Mouse (Mus musculus) c-Kit-negative CD71-positive TER-119-positive erythroid progenitor cells, embryonic 14.5 days (primary cell): Measurements from ENCODE around the gene Eif5.
"Not testable (repeated sequence)": the region's sequence is repeated elsewhere in the genome, so short reads cannot be mapped to it uniquely, and the experiment has no call there.

Experiments used
- DNase-seq: peaks from one replicate; pipeline ENCODE4 v3.0.0-alpha.2; 2013; ENCODE audit warnings: low read depth, low spot score

Eif5 gene

DNA sequence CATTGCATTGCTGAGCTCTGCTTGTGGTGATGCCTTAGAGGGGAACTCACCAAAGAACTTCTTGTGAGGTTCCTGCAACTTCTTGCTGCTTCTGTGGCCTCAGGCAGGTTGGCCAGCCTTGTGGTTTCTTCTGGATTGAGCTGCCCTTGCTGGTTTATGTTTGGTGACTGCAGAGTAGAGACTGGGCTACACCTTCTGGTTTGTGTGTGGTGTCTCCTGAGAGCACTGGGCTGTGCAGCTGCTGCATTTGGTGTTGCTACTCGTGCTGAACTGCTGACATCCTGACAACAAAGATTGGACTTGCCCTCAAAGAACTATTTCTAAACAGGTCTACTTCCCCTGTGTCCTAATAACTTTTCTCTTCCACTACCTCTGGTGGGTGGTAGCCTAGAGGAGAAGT, 13.3 kb upstream of the Eif5 start:
- no peak for DNase-seq

DNA sequence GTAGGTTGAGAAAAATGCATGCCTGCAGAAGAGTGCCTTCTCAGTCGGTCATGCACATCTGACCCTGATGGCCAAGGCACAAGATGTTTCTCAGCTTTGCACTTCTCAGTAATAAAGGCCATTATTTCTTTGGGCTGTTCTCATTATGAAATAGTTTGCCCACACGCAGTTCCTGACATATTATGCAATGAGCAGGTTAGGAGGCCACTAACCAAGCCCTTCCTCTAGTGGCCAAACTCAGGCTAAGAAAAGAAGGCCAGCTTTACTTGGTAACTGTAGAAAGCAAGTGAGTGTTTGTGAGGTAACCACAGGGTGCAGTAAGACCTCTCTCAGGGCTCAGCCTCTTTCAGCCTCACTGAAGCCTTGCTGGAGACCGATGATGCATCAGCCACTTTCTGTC, 12.9 kb upstream of the Eif5 start:
- DNase-seq: no peak

DNA sequence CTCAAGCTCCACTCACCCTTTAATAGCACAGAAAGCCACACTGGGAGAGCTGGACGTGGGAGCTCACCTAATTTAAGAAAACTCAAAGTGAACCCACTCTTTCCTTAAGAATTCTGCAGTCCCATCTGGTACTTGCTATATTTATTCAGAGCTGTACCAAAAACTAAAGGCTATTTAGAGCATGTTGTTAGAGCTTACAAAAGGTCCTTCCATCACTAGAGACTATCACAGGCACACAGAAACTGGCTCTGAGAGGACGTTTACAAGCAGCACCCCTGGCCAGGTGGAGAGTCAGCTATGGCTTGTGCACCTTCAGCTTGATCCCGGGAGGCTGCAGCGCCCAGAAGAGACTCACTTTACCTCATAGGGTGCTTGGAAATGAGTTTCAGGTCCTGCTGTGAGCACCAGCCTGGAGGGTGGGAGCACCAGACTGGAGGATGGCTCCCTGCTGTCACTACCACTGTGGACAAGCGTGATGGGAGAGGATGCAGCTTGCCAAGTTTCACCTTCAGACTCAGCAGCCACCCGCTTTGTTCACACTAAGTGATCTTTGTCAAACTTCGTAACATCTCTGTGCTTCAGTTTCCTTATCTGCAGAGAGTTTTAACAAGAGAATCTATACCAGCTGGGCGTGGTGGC, 10.1 kb upstream of the Eif5 start:
- no peak for DNase-seq

DNA sequence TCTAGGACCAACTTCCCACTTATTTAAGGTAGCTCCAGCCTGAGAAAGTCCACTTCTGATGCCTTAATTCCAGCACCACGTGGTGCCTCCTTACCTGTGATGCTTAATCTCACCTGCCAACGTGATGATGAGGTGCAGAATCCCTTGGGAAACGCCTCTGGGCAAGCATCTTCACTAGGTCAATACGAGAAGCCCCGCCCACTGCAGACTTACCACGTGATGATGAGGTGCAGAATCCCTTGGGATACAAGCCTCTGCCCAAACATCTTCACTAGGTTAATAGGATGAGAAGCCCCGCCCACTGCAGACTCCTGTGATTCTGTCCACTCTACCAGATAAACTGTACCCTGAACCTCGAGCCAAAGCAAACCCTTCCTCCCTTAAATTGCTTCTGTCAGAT, 8.6 kb upstream of the Eif5 start:
- no peak for DNase-seq

DNA sequence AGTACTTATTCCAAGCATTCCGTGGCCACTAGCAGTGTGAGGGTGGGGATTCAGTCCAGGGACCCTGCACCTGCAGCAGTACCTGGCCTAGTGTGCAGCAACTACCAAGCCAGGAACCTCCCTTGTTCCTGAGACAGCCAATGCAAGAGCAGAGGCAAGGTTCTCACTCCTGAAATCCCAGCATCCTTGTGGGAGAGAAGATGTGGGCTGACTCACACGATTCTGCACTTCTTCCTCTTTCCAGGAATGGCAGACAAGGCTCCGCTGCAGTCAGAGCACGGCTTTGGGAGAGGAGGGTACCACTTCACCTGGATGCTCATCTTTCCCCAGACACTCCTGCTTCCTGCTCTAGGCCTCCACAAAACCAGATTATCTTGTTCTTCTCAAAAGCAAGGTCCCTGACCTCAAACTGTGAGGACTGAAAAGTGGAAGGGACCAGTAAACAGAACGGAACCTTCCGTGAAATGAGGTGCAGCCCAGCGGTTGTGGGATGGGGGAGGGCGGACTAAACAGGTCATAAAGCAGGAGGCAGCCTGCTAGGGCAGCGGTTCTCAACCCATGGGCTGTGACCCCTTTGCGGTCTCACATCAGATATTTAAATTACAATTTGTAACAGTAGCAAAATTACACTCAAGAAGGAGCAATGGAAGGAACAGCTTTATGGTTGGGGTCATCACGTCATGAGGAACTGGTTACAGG, 4.6 kb upstream of the Eif5 start:
- DNase-seq: no peak

GRCm38 (mm10) chr12:111535281-111535680, 2.5 kb upstream of the Eif5 start:
- peak; percentile 69 for DNase-seq

GRCm38 (mm10) chr12:111535762-111536161, 2.1 kb upstream of the Eif5 start:
- DNase-seq: no peak

DNA sequence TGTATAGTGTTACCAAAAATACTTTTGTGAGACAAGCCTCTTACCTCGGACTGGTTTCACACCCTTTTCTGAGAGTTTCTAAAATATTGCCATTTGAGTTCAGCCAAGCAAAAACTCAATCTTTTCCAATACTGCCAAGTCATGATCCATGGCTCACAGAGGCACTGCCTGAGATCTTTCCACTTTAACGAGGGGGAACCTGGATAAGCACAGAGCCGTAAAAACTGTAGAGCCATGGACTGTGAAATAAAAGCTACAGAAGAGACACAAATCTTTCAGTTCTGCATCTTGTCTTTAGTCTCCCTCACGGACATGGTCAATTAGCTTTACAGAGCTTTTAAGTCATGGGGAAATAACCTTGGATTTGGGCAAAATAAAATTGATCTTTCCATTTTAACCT, 1.1 kb upstream of the Eif5 start:
- peak; percentile 40 for DNase-seq

DNA sequence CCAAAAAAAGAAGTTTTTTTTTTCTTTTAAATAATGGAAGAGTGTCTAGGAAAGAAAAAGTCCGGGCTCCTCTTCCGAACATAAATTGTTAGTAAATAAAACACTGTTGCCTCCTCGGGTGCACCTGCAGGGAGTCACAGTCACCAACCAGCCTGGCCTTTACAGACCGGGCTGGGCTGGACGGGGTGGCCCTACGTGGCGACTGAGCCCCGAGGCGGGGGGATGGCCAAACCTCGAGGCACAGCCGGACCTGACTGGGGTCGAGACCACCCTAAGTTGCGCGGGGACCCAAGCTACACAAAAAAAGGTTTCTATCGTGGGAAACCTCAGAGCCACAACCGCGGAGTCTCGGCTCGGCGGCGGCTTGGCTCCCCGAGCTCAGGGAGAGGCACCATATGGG, 475 bp upstream of the Eif5 start:
- DNase-seq: peak; percentile 41

- peak; percentile 64 for DNase-seq
Observed at GRCm38 (mm10) chr12:111538292-111539040, 650 bp downstream of the Eif5 start.

- DNase-seq: no peak
Observed at GRCm38 (mm10) chr12:111539041-111539345, 1.2 kb downstream of the Eif5 start.

DNA sequence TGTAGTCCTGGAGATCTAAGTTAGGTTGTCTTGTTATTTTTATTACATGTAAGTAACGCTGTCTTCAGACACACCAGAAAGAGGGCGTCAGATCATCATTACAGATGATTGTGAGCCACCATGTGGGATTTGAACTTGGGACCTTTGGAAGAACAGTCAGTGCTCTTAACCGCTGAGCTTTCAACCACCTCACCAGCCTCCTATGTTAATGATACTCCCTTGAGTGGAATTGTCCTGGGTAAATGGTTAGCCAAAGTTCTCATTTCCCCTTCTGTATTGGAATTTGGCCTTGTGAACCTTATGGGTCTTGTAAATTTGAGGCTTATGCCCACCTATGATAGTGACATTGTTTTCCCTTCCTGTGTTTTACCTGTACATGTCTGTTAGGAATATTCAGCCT, 9.3 kb downstream of the Eif5 start:
- DNase-seq: no peak

DNA sequence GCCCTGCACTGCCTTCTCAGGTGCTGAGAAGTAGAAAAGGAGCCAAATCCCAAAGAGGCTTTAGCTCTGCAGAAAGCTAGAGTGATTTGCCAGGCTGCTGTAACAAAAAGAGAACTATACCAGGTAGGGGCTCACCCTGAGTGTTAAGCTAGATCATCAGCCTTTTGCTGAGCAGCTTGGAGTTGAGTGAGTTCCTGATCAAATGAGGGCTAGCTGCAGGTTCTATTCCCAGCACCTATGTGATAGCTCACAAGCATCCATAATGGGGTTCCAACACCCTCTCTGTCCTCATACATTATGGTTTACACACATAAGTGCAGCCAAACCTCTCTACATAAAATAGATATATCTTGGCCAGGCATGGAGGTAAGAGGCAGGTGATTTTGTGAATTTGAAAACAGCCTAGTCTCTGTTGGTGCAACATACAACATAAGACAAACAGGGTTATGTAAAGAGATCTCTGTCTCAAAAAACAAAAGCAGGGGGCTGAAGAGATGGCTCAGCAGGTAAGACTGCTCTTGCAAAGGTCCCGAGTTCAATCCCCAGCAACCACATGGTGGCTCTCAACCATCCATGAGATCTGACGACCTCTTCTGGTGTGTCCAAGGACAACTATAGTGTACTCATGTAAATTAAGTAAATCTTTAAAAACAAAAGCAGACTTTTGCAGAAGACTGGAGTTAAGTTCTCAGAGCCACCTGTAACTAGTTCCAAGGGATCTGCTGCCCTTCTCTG, 10.9 kb downstream of the Eif5 start:
- DNase-seq: no peak

GRCm38 (mm10) chr12:111550679-111551078, 12.9 kb downstream of the Eif5 start:
- no peak for DNase-seq

DNA sequence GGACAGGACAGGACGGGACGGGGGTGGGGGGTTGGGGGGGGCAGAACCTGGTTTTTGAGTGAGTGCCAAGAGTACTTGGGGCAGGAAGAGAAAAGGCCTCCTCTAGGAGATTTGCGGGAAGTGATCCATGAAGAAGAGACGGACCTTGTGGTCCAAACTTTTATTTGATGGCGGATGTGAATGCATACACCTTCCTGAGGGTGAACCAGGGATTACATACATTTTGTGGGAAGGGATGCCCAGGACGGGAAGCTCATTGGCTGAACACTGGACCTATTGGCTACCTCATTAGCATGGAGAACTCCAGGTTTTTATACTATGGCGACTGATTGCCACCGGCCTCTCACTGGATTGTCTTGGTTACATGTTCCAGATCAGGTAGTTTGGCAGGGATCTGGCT, 14.5 kb downstream of the Eif5 start:
- no peak for DNase-seq

- DNase-seq: no peak
Observed at GRCm38 (mm10) chr12:111555357-111555756, 17.5 kb downstream of the Eif5 start.

DNA sequence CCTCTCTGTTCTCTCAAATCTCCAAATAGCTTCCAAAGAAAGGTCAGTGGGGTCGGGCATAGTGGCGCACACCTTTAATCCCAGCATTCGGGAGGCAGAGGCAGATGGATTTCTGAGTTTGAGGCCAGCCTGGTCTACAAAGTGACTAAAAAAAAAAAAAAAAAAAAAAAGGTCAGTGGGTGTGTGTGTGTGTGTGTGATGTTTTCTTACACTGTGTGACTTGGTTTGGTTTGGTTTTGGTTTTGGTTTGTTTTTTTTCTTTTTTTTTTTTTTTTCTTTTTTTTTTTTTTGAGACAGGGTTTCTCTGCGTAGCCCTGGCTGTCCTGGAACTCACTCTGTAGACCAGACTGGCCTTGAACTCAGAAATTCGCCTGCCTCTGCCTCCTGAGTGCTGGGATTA, 18.1 kb downstream of the Eif5 start:
- not testable (repeated sequence) for DNase-seq

- DNase-seq: no peak
Observed at GRCm38 (mm10) chr12:111557538-111557937, 19.7 kb downstream of the Eif5 start.

DNA sequence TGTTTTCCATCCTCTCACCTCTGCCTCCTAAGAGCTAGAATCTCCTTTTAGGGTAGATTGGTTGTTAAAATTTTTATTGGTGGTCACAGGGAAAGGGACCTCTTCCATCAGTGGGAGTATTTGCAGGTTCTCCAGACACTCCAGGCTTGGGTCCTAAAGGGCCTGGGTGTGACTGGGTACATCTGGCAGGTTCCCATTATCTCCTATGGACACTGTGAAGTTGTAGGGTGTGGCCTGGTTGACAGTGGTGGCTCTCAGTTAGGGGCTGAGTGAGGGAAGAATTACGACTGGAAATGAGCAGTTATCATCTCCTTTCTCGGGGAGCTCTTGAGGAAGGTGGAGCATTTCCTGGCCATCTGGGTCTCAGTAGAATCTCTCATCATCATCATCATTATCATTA, 20.8 kb downstream of the Eif5 start:
- peak; percentile 60 for DNase-seq

DNA sequence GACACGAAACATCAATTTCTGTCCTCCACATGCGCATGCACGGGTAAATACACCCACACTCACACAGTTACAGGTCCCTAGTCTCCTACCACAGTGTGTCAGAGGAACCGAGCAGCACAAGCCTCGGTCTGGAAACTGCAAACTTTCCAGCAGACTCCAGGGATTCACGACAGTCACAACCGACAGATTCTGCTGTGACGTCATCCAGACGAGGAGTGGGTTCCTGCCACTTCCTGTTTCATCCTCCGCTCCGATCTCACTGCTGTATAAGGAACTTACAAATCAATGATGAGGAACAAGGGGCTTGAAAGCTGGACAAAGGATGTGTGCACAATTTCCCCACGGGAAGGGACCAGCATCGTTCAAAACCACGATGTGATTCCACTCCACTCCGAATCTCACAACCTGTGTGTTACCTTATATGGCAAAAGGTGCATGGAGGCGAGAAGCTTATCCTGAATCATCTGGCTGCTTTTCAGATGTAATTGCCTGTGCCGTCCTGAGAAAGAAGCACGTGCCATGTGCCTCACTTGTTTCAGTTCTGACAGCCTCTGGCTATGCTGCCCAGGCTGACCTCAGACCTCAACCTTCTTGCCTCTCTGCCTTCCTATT, 21.9 kb downstream of the Eif5 start:
- no peak for DNase-seq

DNA sequence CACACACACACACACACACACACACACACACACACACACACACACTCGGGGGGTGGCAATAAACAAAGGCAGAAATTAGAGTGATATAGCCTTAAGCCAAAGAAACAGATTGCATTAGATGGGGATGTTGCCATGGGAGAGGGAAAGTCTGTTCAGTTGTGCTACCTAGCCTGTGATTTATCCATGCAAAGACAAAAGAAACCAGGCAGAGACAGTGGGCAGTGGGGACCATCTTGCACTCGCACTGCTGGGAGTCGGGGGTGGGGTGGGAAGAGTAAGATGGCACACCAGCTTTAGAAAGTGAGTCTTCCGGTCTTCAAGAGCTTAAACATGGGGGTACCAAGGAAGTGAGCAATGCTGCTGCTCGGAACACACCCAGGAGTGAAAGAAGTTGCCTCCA, 22.5 kb downstream of the Eif5 start:
- DNase-seq: no peak

GRCm38 (mm10) chr12:111562276-111562814, 24.5 kb downstream of the Eif5 start:
- DNase-seq: no peak
